Mouse (Mus musculus): ENCODE data around the gene Triap1.

Triap1 gene

DNA sequence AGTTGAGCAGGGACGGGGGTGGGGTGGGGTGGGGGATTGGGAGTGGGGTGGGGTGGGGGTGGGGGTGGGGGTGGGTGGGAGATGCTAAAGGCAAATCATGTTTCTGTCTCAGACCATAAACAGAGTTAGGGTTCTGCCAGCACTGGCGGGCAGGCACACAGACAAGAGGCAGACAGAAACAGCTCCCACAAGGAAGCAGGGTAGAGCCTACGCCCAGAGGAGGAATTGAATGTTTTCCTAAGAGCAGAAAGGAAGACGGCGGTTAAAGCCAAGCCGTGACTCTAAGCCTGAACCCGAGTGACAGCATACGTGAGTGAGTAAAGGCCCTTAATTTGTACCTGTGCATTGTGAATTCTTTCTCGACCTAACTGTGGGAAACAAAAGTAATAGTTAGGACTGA is 50.9 kb downstream of the Triap1 start:
- DNase-seq (ENCODE audit: extremely low read depth, insufficient read length, low spot score), result no peak

DNA sequence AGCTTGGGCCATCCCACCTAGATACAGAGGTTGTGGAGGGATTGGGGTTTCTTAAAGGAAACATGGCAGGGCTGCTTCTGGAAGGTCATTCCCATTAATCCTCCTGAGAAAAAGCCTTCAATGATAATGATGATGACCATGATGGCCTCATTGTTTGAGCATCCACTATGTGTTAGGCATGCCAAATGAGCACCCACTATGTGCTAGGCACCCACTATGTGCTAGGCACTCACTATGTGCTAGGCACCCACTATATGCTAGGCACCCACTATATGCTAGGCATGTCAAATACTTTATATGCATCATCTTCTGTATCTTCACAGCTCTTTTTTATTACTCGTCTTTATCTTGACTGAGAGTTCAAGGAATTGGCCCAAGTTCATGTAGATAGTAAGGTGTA is 51.9 kb downstream of the Triap1 start:
- DNase-seq (ENCODE audit: extremely low read depth, insufficient read length, low spot score), result no peak
